Mouse (Mus musculus): ENCODE data around the gene Mcm9. TPM values are rescaled to one million over a fixed set of nuclear protein-coding genes. Genes with fewer than 3 reads are reported as not detected.

Mcm9 gene
- polyA plus RNA-seq, 1 experiment, result 3.1 TPM

DNA sequence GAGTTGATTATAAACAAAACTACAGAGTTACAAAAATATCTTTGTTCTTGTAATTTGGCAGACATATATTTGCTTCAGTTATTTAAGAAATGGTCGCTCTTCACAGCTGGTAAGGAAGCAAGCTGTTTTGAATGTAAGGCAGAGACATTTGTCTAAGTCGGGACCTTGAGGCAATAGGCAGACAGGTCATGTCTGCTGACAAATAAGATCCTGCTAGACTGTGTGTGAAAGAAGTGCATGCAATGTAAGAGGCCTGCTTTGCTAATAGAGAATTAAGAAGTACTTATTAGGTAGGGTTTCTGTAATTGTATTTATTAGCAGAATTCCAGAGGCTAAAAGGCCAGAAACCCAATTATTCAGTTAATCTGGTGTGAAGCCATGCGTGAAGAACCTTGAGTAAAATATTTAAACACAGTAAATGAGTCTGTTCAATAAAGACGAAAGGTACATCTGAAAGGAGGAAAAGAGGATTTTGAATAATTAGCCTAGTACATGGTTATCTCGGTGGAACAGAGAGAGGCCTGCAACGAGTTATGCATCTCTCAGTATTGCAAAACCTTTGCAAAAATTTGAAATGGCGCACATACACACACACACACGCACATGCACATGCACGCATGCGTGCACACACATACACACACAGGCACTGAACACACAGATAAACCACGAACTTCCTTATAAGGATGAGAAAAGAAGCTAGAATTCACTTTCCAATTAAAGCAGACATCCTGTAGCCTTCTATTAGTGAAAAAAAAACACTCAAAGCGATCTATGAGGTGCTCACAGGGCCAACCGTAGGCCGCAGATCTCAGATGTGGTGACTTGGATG is 112.3 kb downstream of the Mcm9 start:
- Histone ChIP-seq H3K4me1 (ENCODE audit: control insufficient read depth, insufficient read depth, low read length) (no peaks in the 10 kb centered on the region), H3K4me3 (ENCODE audit: insufficient read depth, low read depth, low read length) (no peak overlapping the region), H3K36me3 (ENCODE audit: control insufficient read depth, insufficient read depth, low read length) (no peaks in the 10 kb centered on the region), H3K27ac (ENCODE audit: insufficient read depth, low read depth, low read length) (no peak overlapping the region), H3K27me3 (replicated peaks; ENCODE audit: control insufficient read depth, insufficient read depth, low read length) (no peaks in the 10 kb centered on the region)
- no peak for DNase-seq
- WGBS, result 77% methylated on average over 14 of the region's 14 CpGs
- TF ChIP-seq CTCF (conservative IDR thresholded peaks at IDR 0.05; ENCODE audit: insufficient read depth, insufficient read length, low read depth, low read length), result no peak
- no peak for TF ChIP-seq POLR2A (IDR thresholded peaks at IDR 0.05; ENCODE audit: low read depth, low read length)

DNA sequence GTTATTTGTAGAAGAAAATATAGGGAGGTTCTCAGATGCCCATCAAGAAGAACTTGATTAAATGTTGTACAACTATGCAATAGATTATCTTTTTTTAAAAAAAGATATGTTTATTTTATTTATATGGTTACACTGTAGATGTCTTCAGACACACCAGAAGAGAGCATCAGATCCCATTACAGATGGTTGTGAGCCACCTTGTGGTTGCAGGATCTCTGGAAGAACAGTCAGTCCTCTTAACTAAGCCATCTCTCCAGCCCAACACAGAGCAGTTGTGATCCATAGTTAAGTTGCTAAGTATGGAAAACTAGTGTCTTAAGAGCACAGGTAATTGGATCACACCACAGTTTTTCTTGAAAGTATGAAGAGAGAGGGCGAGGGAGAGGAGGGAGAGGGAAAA is 117.7 kb downstream of the Mcm9 start:
- 90% methylated on average over 1 of the region's 1 CpGs for WGBS
- no peak overlapping the region for H3K27ac ChIP-seq (ENCODE audit: insufficient read depth, low read depth, low read length)
- no peaks in the 10 kb centered on the region for H3K36me3 ChIP-seq (ENCODE audit: control insufficient read depth, insufficient read depth, low read length)

DNA sequence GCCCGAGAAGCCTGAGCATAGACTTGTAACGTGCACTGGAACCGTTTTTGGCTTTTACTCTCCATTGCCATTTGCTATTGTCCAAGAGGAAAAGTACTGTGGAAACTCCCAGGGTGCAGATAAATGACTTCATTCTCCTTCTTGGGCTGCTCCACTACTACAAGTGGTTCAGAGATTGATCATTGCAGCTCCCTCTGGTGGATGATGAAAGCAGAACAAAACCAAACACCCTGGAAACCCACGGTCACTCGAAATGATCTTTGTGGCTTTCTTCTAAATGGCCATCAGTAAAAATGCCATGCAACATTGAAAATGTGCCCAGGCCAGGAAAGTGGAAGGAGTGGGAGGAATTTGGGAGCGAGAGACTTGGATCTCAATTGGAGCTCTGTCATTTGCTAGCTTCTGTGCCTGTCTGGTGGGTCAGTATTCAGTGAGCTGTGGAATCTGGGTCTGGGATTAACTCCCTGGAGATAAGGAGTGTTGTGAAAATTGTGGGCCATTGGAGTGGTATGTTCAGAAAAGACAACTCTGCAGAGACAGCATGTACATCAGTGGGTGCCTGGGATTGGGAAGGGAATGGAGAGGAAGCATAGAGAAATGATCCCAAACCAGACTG is 121.0 kb downstream of the Mcm9 start:
- Histone ChIP-seq H3K27me3 (replicated peaks; ENCODE audit: control insufficient read depth, insufficient read depth, low read length) (no peaks in the 10 kb centered on the region; the same call in 1 of the 2 replicates), H3K4me3 (ENCODE audit: insufficient read depth, low read depth, low read length) (no peak overlapping the region), H3K4me1 (ENCODE audit: control insufficient read depth, insufficient read depth, low read length) (no peaks in the 10 kb centered on the region; the same call in 1 of the 2 replicates), H3K36me3 (ENCODE audit: control insufficient read depth, insufficient read depth, low read length) (no peaks in the 10 kb centered on the region), H3K27ac (ENCODE audit: insufficient read depth, low read depth, low read length) (no peak overlapping the region)
- TF ChIP-seq POLR2A (IDR thresholded peaks at IDR 0.05; ENCODE audit: low read depth, low read length) (no peak), CTCF (conservative IDR thresholded peaks at IDR 0.05; ENCODE audit: insufficient read depth, insufficient read length, low read depth, low read length) (peak; percentile 47)
- 23% methylated on average over 6 of the region's 6 CpGs for WGBS
- DNase-seq, result peak; percentile 83

More for the DNA sequence above, 117.7 kb downstream of the Mcm9 start:
- H3K4me3 ChIP-seq (ENCODE audit: insufficient read depth, low read depth, low read length), result no peak overlapping the region
- TF ChIP-seq POLR2A (IDR thresholded peaks at IDR 0.05; ENCODE audit: low read depth, low read length), result no peak
- no peak for TF ChIP-seq CTCF (conservative IDR thresholded peaks at IDR 0.05; ENCODE audit: insufficient read depth, insufficient read length, low read depth, low read length)
- no peak for DNase-seq
- H3K4me1 ChIP-seq (ENCODE audit: control insufficient read depth, insufficient read depth, low read length), result no peaks in the 10 kb centered on the region; the same call in 1 of the 2 replicates
- H3K27me3 ChIP-seq (replicated peaks; ENCODE audit: control insufficient read depth, insufficient read depth, low read length), result no peaks in the 10 kb centered on the region

DNA sequence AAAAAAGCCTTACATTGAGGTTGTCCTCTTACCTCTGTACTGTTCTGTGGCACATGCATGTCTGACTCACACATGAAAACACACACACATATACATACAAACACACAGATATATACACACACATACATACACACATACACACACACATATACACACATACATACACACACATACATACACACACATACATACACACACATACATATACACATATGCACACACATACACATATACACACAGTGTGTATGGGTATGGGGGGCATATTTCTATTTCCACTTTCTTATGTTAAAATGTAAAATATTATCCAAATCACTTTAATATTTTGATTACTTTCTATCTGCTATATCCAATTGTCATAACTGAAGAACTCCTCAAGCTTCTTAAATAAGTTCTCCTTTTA is 121.6 kb downstream of the Mcm9 start:
- Histone ChIP-seq H3K27me3 (replicated peaks; ENCODE audit: control insufficient read depth, insufficient read depth, low read length) (no peaks in the 10 kb centered on the region; the same call in 1 of the 2 replicates), H3K27ac (ENCODE audit: insufficient read depth, low read depth, low read length) (no peak overlapping the region), H3K36me3 (ENCODE audit: control insufficient read depth, insufficient read depth, low read length) (no peaks in the 10 kb centered on the region), H3K4me3 (ENCODE audit: insufficient read depth, low read depth, low read length) (no peak overlapping the region), H3K4me1 (ENCODE audit: control insufficient read depth, insufficient read depth, low read length) (no peaks in the 10 kb centered on the region; the same call in 1 of the 2 replicates)
- TF ChIP-seq CTCF (conservative IDR thresholded peaks at IDR 0.05; ENCODE audit: insufficient read depth, insufficient read length, low read depth, low read length), result no peak
- TF ChIP-seq POLR2A (IDR thresholded peaks at IDR 0.05; ENCODE audit: low read depth, low read length), result no peak
- DNase-seq, result no peak

DNA sequence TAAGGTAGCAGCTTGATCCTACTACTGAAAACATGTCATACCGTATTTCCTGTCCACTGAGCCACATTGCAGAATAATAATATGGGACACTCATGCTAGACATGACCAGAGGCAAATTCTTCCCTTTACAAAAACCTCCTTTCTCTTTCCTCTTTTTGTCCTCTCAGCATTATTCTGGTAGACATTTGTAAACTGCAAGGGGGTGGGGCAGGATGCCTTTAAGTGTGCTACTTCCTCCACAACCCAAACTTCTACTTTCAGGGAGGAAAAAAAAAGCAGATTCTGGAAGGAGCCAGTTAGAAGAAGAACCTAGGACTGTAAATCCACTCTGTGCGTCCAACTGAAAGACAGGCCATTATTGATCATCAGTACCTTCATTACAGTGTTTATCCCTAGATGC is 124.7 kb downstream of the Mcm9 start:
- peak; percentile 29 for DNase-seq
- 80% methylated on average over 2 of the region's 2 CpGs for WGBS

DNA sequence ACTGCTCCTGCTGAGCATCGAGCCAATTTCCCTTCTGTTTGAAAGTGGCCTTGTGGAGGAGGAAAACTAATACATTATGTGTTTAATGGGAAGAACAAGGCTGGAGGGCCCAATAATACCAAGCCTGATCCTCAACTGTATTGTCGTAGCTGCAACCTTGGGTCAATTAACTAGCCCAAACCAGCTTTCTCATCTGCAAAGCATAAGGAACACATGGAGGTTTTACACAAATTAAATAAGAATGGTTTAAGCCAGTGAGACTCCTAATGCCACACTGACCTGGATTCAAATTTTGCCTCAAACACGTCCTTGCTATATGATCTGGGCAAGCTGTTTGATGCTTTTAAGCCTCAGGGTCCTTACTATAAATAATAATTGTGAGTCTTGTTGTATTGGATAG is 125.2 kb downstream of the Mcm9 start:
- 67% methylated on average over 3 of the region's 3 CpGs for WGBS
- no peak overlapping the region for H3K27ac ChIP-seq (ENCODE audit: insufficient read depth, low read depth, low read length)

More for the DNA sequence above, 124.7 kb downstream of the Mcm9 start:
- no peaks in the 10 kb centered on the region; the same call in 1 of the 2 replicates for H3K4me1 ChIP-seq (ENCODE audit: control insufficient read depth, insufficient read depth, low read length)
- H3K27me3 ChIP-seq (replicated peaks; ENCODE audit: control insufficient read depth, insufficient read depth, low read length), result no peaks in the 10 kb centered on the region; the same call in 1 of the 2 replicates
- no peak overlapping the region for H3K27ac ChIP-seq (ENCODE audit: insufficient read depth, low read depth, low read length)
- TF ChIP-seq CTCF (conservative IDR thresholded peaks at IDR 0.05; ENCODE audit: insufficient read depth, insufficient read length, low read depth, low read length) (no peak), POLR2A (IDR thresholded peaks at IDR 0.05; ENCODE audit: low read depth, low read length) (no peak)
- H3K4me3 ChIP-seq (ENCODE audit: insufficient read depth, low read depth, low read length), result no peak overlapping the region
- no peaks in the 10 kb centered on the region for H3K36me3 ChIP-seq (ENCODE audit: control insufficient read depth, insufficient read depth, low read length)

More for the DNA sequence above, 125.2 kb downstream of the Mcm9 start:
- Histone ChIP-seq H3K36me3 (ENCODE audit: control insufficient read depth, insufficient read depth, low read length) (no peaks in the 10 kb centered on the region), H3K4me1 (ENCODE audit: control insufficient read depth, insufficient read depth, low read length) (no peaks in the 10 kb centered on the region; the same call in 1 of the 2 replicates), H3K27me3 (replicated peaks; ENCODE audit: control insufficient read depth, insufficient read depth, low read length) (no peaks in the 10 kb centered on the region; the same call in 1 of the 2 replicates), H3K4me3 (ENCODE audit: insufficient read depth, low read depth, low read length) (no peak overlapping the region)
- no peak for DNase-seq
- no peak for TF ChIP-seq CTCF (conservative IDR thresholded peaks at IDR 0.05; ENCODE audit: insufficient read depth, insufficient read length, low read depth, low read length)
- no peak for TF ChIP-seq POLR2A (IDR thresholded peaks at IDR 0.05; ENCODE audit: low read depth, low read length)
